Mouse (Mus musculus) hindbrain, postnatal 0 days (tissue): ENCODE measurements around the gene Cpa1. TPM values are rescaled to one million over a fixed set of nuclear protein-coding genes. Genes with fewer than 3 reads are reported as not detected.
A peak's percentile ranks its signal among the peaks of the same experiment; 100 is the strongest.

Experiments used
- ATAC-seq: fragments of 200-750 bp; cut with Nextera tagmentation; 2 replicates; pipeline ENCODE4 v1.8.0; 2017; ENCODE audit warnings: mild to moderate bottlenecking, moderate TSS enrichment, moderate library complexity
- DNase-seq: peaks from one replicate; pipeline ENCODE4 v3.0.0-alpha.2; 2015; ENCODE audit warnings: low spot score
- H3K27ac ChIP-seq: fragments of 300-500 bp; sonication (generic); 2 replicates; pipeline ENCODE4 v1.5.1; 2014; ENCODE audit warnings: mild to moderate bottlenecking
- H3K27me3 ChIP-seq: fragments of 300-500 bp; sonication (generic); 2 replicates; pipeline ENCODE4 v1.6.1; 2014; ENCODE audit warnings: low read length, mixed read lengths; ENCODE audit not compliant: insufficient read depth
- H3K36me3 ChIP-seq: fragments of 300-500 bp; sonication (generic); 2 replicates; pipeline ENCODE4 v1.6.1; 2014; ENCODE audit warnings: low read length, mixed read lengths; ENCODE audit not compliant: insufficient read depth
- H3K4me1 ChIP-seq: fragments of 300-500 bp; sonication (generic); 2 replicates; pipeline ENCODE4 v1.6.1; 2014; ENCODE audit warnings: antibody characterized with exemption, low read length, mixed read lengths; ENCODE audit not compliant: insufficient read depth
- H3K4me2 ChIP-seq: fragments of 300-500 bp; sonication (generic); 2 replicates; pipeline ENCODE4 v1.6.1; 2014; ENCODE audit warnings: low read depth, mild to moderate bottlenecking, low read length, moderate library complexity, mixed read lengths
- H3K4me3 ChIP-seq: fragments of 300-500 bp; sonication (generic); 2 replicates; pipeline ENCODE4 v1.5.1; 2014; ENCODE audit warnings: low read length
- H3K9ac ChIP-seq: fragments of 300-500 bp; sonication (generic); replicated peaks from 2 replicates; pipeline ENCODE4 v1.6.1; 2014; ENCODE audit warnings: mild to moderate bottlenecking, low read length, moderate library complexity, mixed read lengths
- H3K9me3 ChIP-seq: fragments of 300-500 bp; sonication (generic); 2 replicates; pipeline ENCODE4 v1.6.1; 2016; ENCODE audit warnings: low read length, mixed read lengths
- CTCF ChIP-seq: IDR thresholded peaks from 2 replicates; pipeline ENCODE4 v1.5.1; 2016; ENCODE audit warnings: antibody characterized with exemption, control low read depth, low read depth
- WGBS: fragments of 180-500 bp; shearing (Covaris S2); extraction: QIAGEN DNeasy Blood & Tissue Kit; methylation state at CpG from one replicate; pipeline ENCODE4 v1.1.7; 2014; 5-methylcytosine and 5-hydroxymethylcytosine counted together
- polyA plus RNA-seq: library from polyadenylated mRNA; unstranded; fragments of >200 nt; fragmentation: Nextera tagmentation; extraction: Ambion mirVana; gene quantifications from 2 replicates; pipeline ENCODE4 v1.2.1, GENCODE M21; 2015
- total RNA-seq: library from RNA; depleted of rRNA; stranded (reverse); fragments of >200 nt; gene quantifications from 2 replicates; pipeline ENCODE4 v1.2.3, GENCODE M21; 2014

Cpa1 gene
- total and polyA plus RNA-seq, 2 experiments from 2014 or later: 0.68 to 0.84 TPM

DNA sequence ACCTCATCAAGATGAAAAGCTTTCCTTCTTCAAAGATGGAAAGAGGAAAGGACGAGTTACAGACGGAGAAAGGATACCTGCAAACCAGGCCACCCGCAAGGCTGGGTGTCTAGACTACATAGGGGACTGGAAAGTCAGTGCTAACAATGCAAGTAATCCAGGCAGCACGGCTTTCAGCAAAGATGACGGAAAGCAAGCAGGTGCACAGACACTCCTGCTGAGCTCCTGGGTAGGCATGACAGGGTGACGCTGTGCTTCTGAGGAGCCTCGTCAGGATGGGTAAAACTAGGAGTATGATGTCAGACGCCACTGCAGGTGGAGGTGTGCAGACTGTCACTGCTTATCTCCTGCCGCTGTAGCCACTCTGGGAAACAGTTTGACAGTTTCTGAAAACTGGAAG, 38.6 kb downstream of the Cpa1 start:
- H3K36me3 ChIP-seq: no peaks in the 10 kb centered on the region
- H3K4me2 ChIP-seq: no peak overlapping the region
- no peaks in the 10 kb centered on the region for H3K9me3 ChIP-seq
- 78% methylated on average over 9 of the region's 9 CpGs for WGBS
- H3K27me3 ChIP-seq: no peaks in the 10 kb centered on the region
- H3K9ac ChIP-seq: no peak overlapping the region
- H3K4me3 ChIP-seq: no peak overlapping the region
- ATAC-seq (no peak), DNase-seq (no peak)
- TF ChIP-seq CTCF: no peak
- no peak overlapping the region for H3K27ac ChIP-seq
- peaks cover 28% of the 10 kb centered on the region for H3K4me1 ChIP-seq

- ATAC-seq (peak; percentile 82), DNase-seq (peak; percentile 74)
- H3K9ac ChIP-seq: no peak overlapping the region
- no peak overlapping the region for H3K4me3 ChIP-seq
- peak overlapping the region; percentile 67 for H3K27ac ChIP-seq
- H3K4me1 ChIP-seq: peaks cover 28% of the 10 kb centered on the region
- H3K27me3 ChIP-seq: no peaks in the 10 kb centered on the region
- no peaks in the 10 kb centered on the region for H3K9me3 ChIP-seq
- no peak overlapping the region for H3K4me2 ChIP-seq
- 26% methylated on average over 6 of the region's 6 CpGs for WGBS
- TF ChIP-seq CTCF: no peak
- no peaks in the 10 kb centered on the region for H3K36me3 ChIP-seq
Observed at GRCm38 (mm10) chr6:30678482-30678881, 39.5 kb downstream of the Cpa1 start.

- Histone ChIP-seq H3K4me1 (peaks cover 21% of the 10 kb centered on the region), H3K4me2 (no peak overlapping the region), H3K9ac (no peak overlapping the region), H3K9me3 (no peaks in the 10 kb centered on the region), H3K36me3 (no peaks in the 10 kb centered on the region), H3K27ac (no peak overlapping the region), H3K27me3 (no peaks in the 10 kb centered on the region), H3K4me3 (no peak overlapping the region)
- no peak for DNase-seq
- no peak for ATAC-seq
- WGBS: 64% methylated on average over 5 of the region's 5 CpGs
- TF ChIP-seq CTCF: no peak
Observed at GRCm38 (mm10) chr6:30679567-30679966, 40.5 kb downstream of the Cpa1 start.

DNA sequence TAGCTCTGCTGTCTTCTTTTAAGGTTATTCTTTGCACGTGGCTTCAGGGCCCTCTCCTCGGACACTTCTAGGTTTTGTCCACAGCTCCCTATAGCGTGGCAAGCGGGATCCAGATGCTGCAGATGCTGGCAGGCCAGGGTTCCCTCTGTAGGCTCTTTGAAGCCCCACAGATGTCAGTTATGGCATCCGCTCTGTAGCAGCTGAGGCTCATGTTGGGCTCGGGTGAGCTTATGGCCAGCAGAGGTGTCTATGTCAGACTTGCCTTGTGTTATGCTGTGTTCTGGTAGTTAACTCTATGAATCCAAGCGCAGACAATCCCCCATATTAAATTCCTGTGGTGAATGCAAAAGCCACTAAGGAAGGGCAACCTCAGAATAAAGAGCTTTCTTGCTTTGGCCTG, 41.4 kb downstream of the Cpa1 start:
- WGBS: 83% methylated on average over 7 of the region's 7 CpGs
- Histone ChIP-seq H3K4me1 (peaks cover 13% of the 10 kb centered on the region), H3K4me3 (no peak overlapping the region), H3K4me2 (no peak overlapping the region), H3K9ac (no peak overlapping the region), H3K27ac (no peak overlapping the region), H3K9me3 (no peaks in the 10 kb centered on the region), H3K27me3 (no peaks in the 10 kb centered on the region), H3K36me3 (no peaks in the 10 kb centered on the region)
- ATAC-seq (no peak), DNase-seq (no peak)
- TF ChIP-seq CTCF: no peak

- 50% methylated on average over 13 of the region's 13 CpGs for WGBS
- DNase-seq (no peak), ATAC-seq (no peak)
- Histone ChIP-seq H3K9ac (no peak overlapping the region), H3K4me2 (no peak overlapping the region), H3K4me3 (no peak overlapping the region), H3K27ac (0 out of 2 replicates have a peak overlapping the region, but pooled peaks have one; percentile 29), H3K36me3 (no peaks in the 10 kb centered on the region), H3K9me3 (no peaks in the 10 kb centered on the region), H3K27me3 (no peaks in the 10 kb centered on the region), H3K4me1 (peaks cover 8% of the 10 kb centered on the region)
- TF ChIP-seq CTCF: no peak
Observed at GRCm38 (mm10) chr6:30681935-30682900, 43.2 kb downstream of the Cpa1 start.

GRCm38 (mm10) chr6:30684570-30684969, 45.6 kb downstream of the Cpa1 start:
- no peak overlapping the region for H3K4me2 ChIP-seq
- H3K4me1 ChIP-seq: no peaks in the 10 kb centered on the region
- H3K9ac ChIP-seq: no peak overlapping the region
- H3K36me3 ChIP-seq: no peaks in the 10 kb centered on the region
- ATAC-seq: no peak
- H3K27ac ChIP-seq: no peak overlapping the region
- no peak for DNase-seq
- no peak for TF ChIP-seq CTCF
- no peaks in the 10 kb centered on the region for H3K27me3 ChIP-seq
- no peak overlapping the region for H3K4me3 ChIP-seq
- no peaks in the 10 kb centered on the region for H3K9me3 ChIP-seq
- WGBS: 90% methylated on average over 1 of the region's 1 CpGs

- no peaks in the 10 kb centered on the region for H3K36me3 ChIP-seq
- 93% methylated on average over 7 of the region's 7 CpGs for WGBS
- no peak overlapping the region for H3K27ac ChIP-seq
- DNase-seq (no peak), ATAC-seq (no peak)
- H3K4me2 ChIP-seq: no peak overlapping the region
- no peak for TF ChIP-seq CTCF
- no peaks in the 10 kb centered on the region for H3K9me3 ChIP-seq
- H3K9ac ChIP-seq: no peak overlapping the region
- no peak overlapping the region for H3K4me3 ChIP-seq
- H3K27me3 ChIP-seq: no peaks in the 10 kb centered on the region
- no peaks in the 10 kb centered on the region for H3K4me1 ChIP-seq
Observed at GRCm38 (mm10) chr6:30687198-30687597, 48.2 kb downstream of the Cpa1 start.
